Mouse (Mus musculus) ovary, postnatal 10 days (tissue): ENCODE results near the gene Dcaf1.

Experiments
- DNase-seq: peaks from one replicate; pipeline ENCODE4 v3.0.0; 2022; ENCODE audit warnings: low spot score

Dcaf1 gene

DNA sequence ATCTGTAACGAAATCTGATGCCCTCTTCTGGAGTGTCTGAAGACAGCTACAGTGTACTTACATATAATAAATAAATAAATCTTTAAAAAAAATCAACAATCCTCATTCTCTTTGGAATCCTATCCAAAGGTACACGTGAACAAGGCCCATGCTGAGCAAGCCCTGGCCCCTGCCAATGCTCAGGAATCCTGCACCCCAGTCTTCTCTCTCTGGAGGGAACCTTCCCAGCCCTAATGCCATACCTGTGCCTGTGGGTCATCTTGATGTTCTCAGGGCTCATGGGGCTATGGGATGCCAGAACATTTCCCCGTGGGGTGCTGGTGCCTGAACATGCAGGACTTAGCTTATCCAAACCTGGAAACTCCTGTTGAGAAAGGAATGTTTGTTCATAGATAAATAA, 86.5 kb downstream of the Dcaf1 start:
- no peak for DNase-seq

DNA sequence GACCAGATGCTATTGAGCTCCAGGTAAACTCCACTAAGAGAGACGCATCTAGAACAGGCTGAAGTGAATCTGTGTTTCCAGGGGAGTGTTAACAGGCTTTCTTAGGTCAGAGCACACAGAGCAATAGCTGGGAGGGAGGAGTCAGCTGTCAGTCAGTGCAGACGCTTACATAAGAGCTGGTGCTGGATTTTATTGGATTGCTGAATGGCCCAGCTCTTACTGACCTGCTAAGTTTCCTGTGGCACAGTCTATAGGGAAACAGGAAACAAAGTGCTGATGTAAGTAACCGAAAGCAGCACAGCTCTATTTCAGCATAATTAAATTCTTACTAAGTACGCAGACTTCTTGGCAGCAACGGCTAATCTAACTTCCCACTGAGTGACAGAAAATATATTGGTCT, 87.0 kb downstream of the Dcaf1 start:
- no peak for DNase-seq

DNA sequence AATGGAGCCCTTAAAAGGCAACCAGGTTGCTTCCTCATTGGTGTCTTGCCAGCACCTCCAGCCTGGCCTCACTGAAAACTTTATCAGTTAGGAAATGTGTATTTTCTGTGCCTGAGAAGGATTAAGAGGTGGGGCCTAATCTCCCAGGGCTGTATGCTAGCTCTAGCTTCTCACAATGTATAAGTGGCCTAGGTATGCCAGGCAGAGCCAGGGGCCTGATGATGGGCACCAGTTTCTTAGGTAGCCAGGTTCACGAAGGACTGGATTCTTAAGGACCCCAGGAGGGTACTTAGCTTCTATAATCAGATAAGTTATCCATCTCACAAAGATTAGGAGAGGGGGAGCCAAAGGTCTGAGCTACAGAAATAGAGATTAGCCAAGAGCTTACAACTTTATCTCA, 90.0 kb downstream of the Dcaf1 start:
- no peak for DNase-seq

DNA sequence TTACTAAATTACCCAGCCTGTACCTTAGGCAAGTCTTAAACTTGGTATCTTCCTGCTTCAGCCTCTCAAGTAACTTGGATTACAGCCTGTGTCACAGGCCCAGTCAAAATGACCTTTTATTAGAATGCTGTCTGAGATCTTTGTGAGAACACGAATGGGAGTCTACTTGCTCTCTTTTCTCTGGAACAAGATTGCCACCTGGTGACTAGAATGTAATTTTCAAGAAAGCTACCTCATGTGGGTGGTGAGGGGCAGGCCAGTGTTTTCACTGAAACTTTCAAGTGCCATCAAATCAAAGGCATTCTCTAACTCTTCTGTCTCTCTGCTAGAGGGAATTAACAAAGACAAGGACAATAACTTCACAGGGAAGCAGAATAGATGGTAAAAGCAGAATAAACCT, 92.1 kb downstream of the Dcaf1 start:
- DNase-seq = no peak

DNA sequence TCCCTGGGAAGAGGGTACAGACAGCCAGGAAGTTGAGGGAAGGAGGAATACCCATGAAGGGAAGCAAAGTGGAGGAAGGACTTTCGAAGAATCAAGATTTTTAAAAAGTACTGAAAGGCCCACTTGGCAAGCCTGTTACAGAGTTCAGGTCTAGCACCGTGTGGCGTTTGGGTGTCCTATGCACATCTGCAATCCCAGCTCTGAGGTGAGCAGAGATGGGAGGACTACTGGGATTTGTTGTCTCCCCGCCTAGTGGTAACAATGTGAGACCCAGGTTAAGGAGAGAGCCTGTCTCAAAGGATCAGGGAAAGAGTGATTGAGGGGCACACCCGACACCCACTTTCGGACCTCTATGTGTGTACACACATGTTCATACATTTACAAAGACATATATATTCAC, 93.2 kb downstream of the Dcaf1 start:
- DNase-seq = no peak
